13 mouse cellular contexts compared by ENCODE assay signal in the genomic region with DNA sequence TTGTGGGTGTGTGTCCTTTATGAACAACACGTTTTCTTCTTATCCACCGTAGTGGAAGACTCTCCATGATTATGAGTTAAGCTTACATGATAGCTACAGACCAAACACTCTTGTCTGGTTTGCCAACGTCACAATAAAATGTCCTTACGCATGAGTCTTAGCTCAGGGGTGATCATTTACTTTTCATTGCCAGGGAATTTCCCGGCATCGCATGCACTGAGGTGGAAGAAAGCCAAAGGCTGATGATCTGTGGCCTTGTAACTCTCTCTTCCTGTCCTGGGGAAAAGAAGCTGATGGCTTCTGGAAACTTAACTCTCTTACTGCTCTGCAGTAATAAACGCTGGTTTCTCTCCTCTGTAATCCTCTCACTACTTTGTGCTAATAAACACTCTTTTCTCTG. TPM values are rescaled to one million over a fixed set of nuclear protein-coding genes. Genes with fewer than 3 reads are reported as not detected.
DNase-seq lines count a peak whose midpoint lies in the region; ATAC-seq and TF ChIP-seq lines count a peak whose summit lies in the region.
"Had no signal": no experiment of that assay in that cellular context is flagged by ENCODE, and none has a peak within 500 bp of the region (broad histone marks: within the 10 kb centered on the region; RNA-seq: fewer than 3 reads in every experiment).

No protein-coding gene starts in this region.

- DNase-seq in liver, adult 2 months (ENCODE audit: extremely low read depth, low read depth, low spot score) = peak; percentile 39
- peak; percentile 69 for DNase-seq in kidney, postnatal 10 days
- DNase-seq in skeletal muscle tissue, adult 2 months (ENCODE audit: low read depth, low spot score) = peak; percentile 38
- no peak for DNase-seq in embryo, embryonic 11 days
- no peak for DNase-seq in forebrain, embryonic 14.5 days (ENCODE audit: low spot score)
- DNase-seq: cerebellum, postnatal 36 days had no signal

- TF ChIP-seq CTCF in liver, adult 2 months (IDR thresholded peaks at IDR 0.05; ENCODE audit: low read depth, low read length) = no peak
- TF ChIP-seq CTCF in embryonic fibroblast, embryonic 13.5 days (IDR thresholded peaks at IDR 0.05; ENCODE audit: borderline replicate concordance, insufficient read depth, low read length) = no peak
- TF ChIP-seq CTCF in intestine, postnatal 0 days (IDR thresholded peaks at IDR 0.05; ENCODE audit: low read depth) = no peak

- H3K79me2 ChIP-seq in liver, adult 2 months (ENCODE audit: control insufficient read depth, insufficient read depth, low read length) = peaks cover 11% of the 10 kb centered on the region; the same call in 1 of the 2 replicates

- ATAC-seq in liver, embryonic 12.5 days = no peak
- no peak for ATAC-seq in intestine, postnatal 0 days
- no peak for ATAC-seq in forebrain, embryonic 14.5 days

- no peak overlapping the region for H3K4me3 ChIP-seq in liver, adult 2 months (ENCODE audit: insufficient read depth, low read depth, low read length)
- H3K4me3 ChIP-seq in liver, embryonic 12.5 days = no peak overlapping the region
- no peak overlapping the region for H3K4me3 ChIP-seq in embryonic fibroblast, embryonic 13.5 days (ENCODE audit: insufficient read depth, low read length)
- no peak overlapping the region for H3K4me3 ChIP-seq in intestine, postnatal 0 days (ENCODE audit: low read depth, low read length)
- H3K4me3 ChIP-seq in forebrain, embryonic 14.5 days (ENCODE audit: low read depth, low read length) = no peak overlapping the region
- H3K4me3 ChIP-seq: heart, embryonic 15.5 days; megakaryocyte, embryonic 14.5 days; stomach, embryonic 15.5 days had no signal

- no peak overlapping the region for H3K4me2 ChIP-seq in liver, embryonic 12.5 days
- no peak overlapping the region for H3K4me2 ChIP-seq in intestine, postnatal 0 days (replicated peaks; ENCODE audit: low read depth)
- H3K4me2 ChIP-seq in forebrain, embryonic 14.5 days (ENCODE audit: low read length) = no peak overlapping the region
- H3K4me2 ChIP-seq: heart, embryonic 15.5 days; liver, embryonic 11.5 days; stomach, embryonic 15.5 days had no signal

- H3K9me3 ChIP-seq in liver, embryonic 12.5 days (replicated peaks) = no peaks in the 10 kb centered on the region
- H3K9me3 ChIP-seq in intestine, postnatal 0 days (ENCODE audit: control insufficient read depth) = no peaks in the 10 kb centered on the region
- no peaks in the 10 kb centered on the region for H3K9me3 ChIP-seq in forebrain, embryonic 14.5 days (replicated peaks; ENCODE audit: control insufficient read depth, low read length)
- H3K9me3 ChIP-seq: heart, embryonic 15.5 days; megakaryocyte, embryonic 14.5 days; stomach, embryonic 15.5 days had no signal

- H3K36me3 ChIP-seq in liver, adult 2 months (ENCODE audit: control insufficient read depth, insufficient read depth, low read length) = no peaks in the 10 kb centered on the region
- H3K36me3 ChIP-seq in liver, embryonic 12.5 days = peaks cover 13% of the 10 kb centered on the region
- no peaks in the 10 kb centered on the region for H3K36me3 ChIP-seq in intestine, postnatal 0 days (ENCODE audit: control insufficient read depth, insufficient read depth)
- no peaks in the 10 kb centered on the region for H3K36me3 ChIP-seq in forebrain, embryonic 14.5 days (ENCODE audit: control insufficient read depth, insufficient read depth, low read length)
- H3K36me3 ChIP-seq: stomach, embryonic 15.5 days had no signal

- no peaks in the 10 kb centered on the region for H3K4me1 ChIP-seq in liver, adult 2 months (ENCODE audit: control insufficient read depth, insufficient read depth, low read length)
- H3K4me1 ChIP-seq in liver, embryonic 12.5 days = peaks cover 38% of the 10 kb centered on the region
- H3K4me1 ChIP-seq in embryonic fibroblast, embryonic 13.5 days (ENCODE audit: control insufficient read depth, insufficient read depth, low read length) = peaks cover 2% of the 10 kb centered on the region; the same call in 1 of the 2 replicates
- H3K4me1 ChIP-seq in intestine, postnatal 0 days (replicated peaks; ENCODE audit: control insufficient read depth, insufficient read depth, low read length) = no peaks in the 10 kb centered on the region
- no peaks in the 10 kb centered on the region for H3K4me1 ChIP-seq in forebrain, embryonic 14.5 days (ENCODE audit: control insufficient read depth, insufficient read depth, low read length)
- H3K4me1 ChIP-seq: heart, embryonic 15.5 days; stomach, embryonic 15.5 days had no signal

- H3K27ac ChIP-seq in liver, adult 2 months (replicated peaks; ENCODE audit: insufficient read depth, low read depth, low read length) = no peak overlapping the region
- H3K27ac ChIP-seq in liver, embryonic 12.5 days = no peak overlapping the region
- H3K27ac ChIP-seq in embryonic fibroblast, embryonic 13.5 days (ENCODE audit: insufficient read depth, low read length) = peak overlapping the region; percentile 5; the same call in 1 of the 2 replicates
- no peak overlapping the region; the same call in 1 of the 2 replicates for H3K27ac ChIP-seq in intestine, postnatal 0 days (ENCODE audit: low read depth, low read length)
- H3K27ac ChIP-seq in forebrain, embryonic 14.5 days (ENCODE audit: low read depth, low read length) = no peak overlapping the region
- H3K27ac ChIP-seq: heart, embryonic 15.5 days; stomach, embryonic 15.5 days had no signal

- no peak for TF ChIP-seq POLR2A in liver, adult 2 months (IDR thresholded peaks at IDR 0.05; ENCODE audit: extremely low read depth, insufficient read depth, low read length)
- TF ChIP-seq POLR2A in embryonic fibroblast, embryonic 13.5 days (IDR thresholded peaks at IDR 0.05; ENCODE audit: low read depth, low read length) = no peak

- no peaks in the 10 kb centered on the region for H3K27me3 ChIP-seq in liver, adult 2 months (ENCODE audit: control insufficient read depth, insufficient read depth, low read length)
- no peaks in the 10 kb centered on the region for H3K27me3 ChIP-seq in liver, embryonic 12.5 days (replicated peaks)
- H3K27me3 ChIP-seq in intestine, postnatal 0 days (replicated peaks; ENCODE audit: control insufficient read depth, insufficient read depth, low read length) = no peaks in the 10 kb centered on the region
- H3K27me3 ChIP-seq in forebrain, embryonic 14.5 days (replicated peaks; ENCODE audit: control insufficient read depth, insufficient read depth, low read length) = no peaks in the 10 kb centered on the region
- H3K27me3 ChIP-seq: heart, embryonic 15.5 days; megakaryocyte, embryonic 14.5 days; stomach, embryonic 15.5 days had no signal

- no peak overlapping the region for H3K9ac ChIP-seq in liver, adult 2 months (ENCODE audit: low read depth, low read length)
- no peak overlapping the region for H3K9ac ChIP-seq in liver, embryonic 12.5 days
- H3K9ac ChIP-seq in intestine, postnatal 0 days (ENCODE audit: low read depth, low read length) = no peak overlapping the region
- no peak overlapping the region for H3K9ac ChIP-seq in forebrain, embryonic 14.5 days (ENCODE audit: low read length)
- H3K9ac ChIP-seq: heart, embryonic 15.5 days; stomach, embryonic 15.5 days had no signal

- 27% methylated on average over 7 of the region's 7 CpGs for WGBS in liver, adult 2 months
- 88% methylated on average over 7 of the region's 7 CpGs for WGBS in liver, embryonic 12.5 days (ENCODE audit: insufficient replicate concordance)
- WGBS in intestine, postnatal 0 days = 35% methylated on average over 7 of the region's 7 CpGs
- 43% methylated on average over 7 of the region's 7 CpGs for WGBS in forebrain, embryonic 14.5 days

RNA-seq across cellular contexts. Expression of gene Clasp2, which starts 8.1 kb away (rescaled TPM):
- 16.2 and 17.4 TPM in 2 replicates for total RNA-seq in liver, adult 2 months (2014; rRNA removed)
- polyA plus RNA-seq in liver, adult 2 months (2012; rRNA removed) = 2.3 and 2.6 TPM in 2 replicates
- polyA plus RNA-seq in liver, embryonic 12.5 days (2016; fragmentation: Nextera tagmentation; extraction: Ambion mirVana) = 23.1 and 24.2 TPM in 2 replicates
- polyA plus RNA-seq in embryonic fibroblast, embryonic 13.5 days (2011; ENCODE audit: insufficient read length, low read depth, missing spikeins) = 37.5 and 43.7 TPM in 2 replicates
- polyA plus RNA-seq in intestine, postnatal 0 days (2015; fragmentation: Nextera tagmentation; extraction: Ambion mirVana) = 7.2 and 9.0 TPM in 2 replicates
- polyA plus RNA-seq in forebrain, embryonic 14.5 days (2014; fragmentation: Nextera tagmentation; extraction: Ambion mirVana) = 86.2 and 124 TPM in 2 replicates

RNA-seq across cellular contexts. Expression of gene Pdcd6ip, which starts 41.3 kb away (rescaled TPM):
- total RNA-seq in liver, adult 2 months (2014; rRNA removed) = 33.9 and 44.2 TPM in 2 replicates
- polyA plus RNA-seq in liver, adult 2 months (2012; rRNA removed) = 41.0 and 56.6 TPM in 2 replicates
- 56.1 and 56.4 TPM in 2 replicates for polyA plus RNA-seq in liver, embryonic 12.5 days (2016; fragmentation: Nextera tagmentation; extraction: Ambion mirVana)
- polyA plus RNA-seq in embryonic fibroblast, embryonic 13.5 days (2011; ENCODE audit: insufficient read length, low read depth, missing spikeins) = 169 and 193 TPM in 2 replicates
- polyA plus RNA-seq in intestine, postnatal 0 days (2015; fragmentation: Nextera tagmentation; extraction: Ambion mirVana) = 100 and 101 TPM in 2 replicates
- 29.6 and 41.5 TPM in 2 replicates for polyA plus RNA-seq in forebrain, embryonic 14.5 days (2014; fragmentation: Nextera tagmentation; extraction: Ambion mirVana)

Comparison
In these comparisons a context has a peak if more than half of its experiments do, and no peak if none do; other contexts are left out.
1. DNase-seq: peak in liver, adult 2 months (single experiment), kidney, postnatal 10 days (single experiment) and skeletal muscle tissue, adult 2 months (single experiment); none in embryo, embryonic 11 days (single experiment) and forebrain, embryonic 14.5 days (single experiment).